Mouse (Mus musculus) G1E (cell line): ENCODE data around the gene Tyro3.

Experiments
- CTCF ChIP-seq: IDR thresholded peaks from 2 replicates; pipeline ENCODE4 v1.5.1; 2012; ENCODE audit warnings: low read depth, low read length, inconsistent platforms, mixed read lengths
- GATA1 ChIP-seq: IDR thresholded peaks from 2 replicates; pipeline ENCODE4 v1.6.1; 2012; ENCODE audit warnings: borderline replicate concordance, low read length, inconsistent platforms, mixed read lengths
- GATA2 ChIP-seq: IDR thresholded peaks from 2 replicates; pipeline ENCODE4 v1.6.1; 2012; ENCODE audit warnings: low read depth, low read length, inconsistent platforms, borderline replicate concordance
- TAL1 ChIP-seq: conservative IDR thresholded peaks from 2 replicates; pipeline ENCODE4 v1.6.1; 2012; ENCODE audit warnings: low read depth, low read length, inconsistent platforms, mixed read lengths

DNA sequence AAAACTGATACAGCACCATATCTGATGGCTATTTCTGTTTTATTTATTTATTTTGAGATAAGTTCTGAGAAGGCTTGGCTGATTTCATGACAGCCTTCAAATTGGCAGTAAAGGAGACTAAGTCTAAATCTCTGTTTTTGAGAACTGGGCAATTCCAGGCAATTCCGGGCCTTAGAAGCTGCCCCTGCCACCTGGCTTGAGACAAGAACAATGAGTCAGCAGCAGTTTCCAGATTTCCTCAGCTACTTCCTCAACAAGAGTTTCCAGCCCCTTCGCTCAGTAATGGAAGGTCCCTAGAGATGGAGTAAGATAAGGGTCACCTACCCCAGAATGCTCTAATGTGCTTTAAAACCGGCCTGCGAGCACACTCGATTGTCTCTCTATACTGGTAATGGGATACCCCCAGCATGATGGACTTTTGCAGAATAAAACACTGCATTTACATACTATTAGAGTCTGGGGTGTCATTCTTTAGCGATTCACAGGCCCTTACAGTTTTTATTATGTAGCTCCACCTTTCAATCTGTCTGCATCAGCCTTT lies 57.8 kb downstream of the Tyro3 start:
- TF ChIP-seq CTCF (no peak), TAL1 (no peak), GATA1 (no peak), GATA2 (no peak)
